Mouse (Mus musculus): ENCODE measurements at regions not wholly inside any gene's neighbourhood (a gene's known extent, or its start where the extent isn't known, plus 50 kb on each side); places are given as distances from the start of the nearest gene placed in this dataset.

- DNase-seq = no peak
Observed at GRCm38 (mm10) chr4:80691774-80692485, 142.0 kb upstream of the Tyrp1 start.

GRCm38 (mm10) chr4:80712698-80713097, 121.2 kb upstream of the Tyrp1 start:
- no peak for DNase-seq

GRCm38 (mm10) chr4:80744975-80745734, 88.8 kb upstream of the Tyrp1 start:
- DNase-seq = no peak

GRCm38 (mm10) chr4:80752259-80752658, 81.7 kb upstream of the Tyrp1 start:
- DNase-seq = peak; percentile 74

- DNase-seq = no peak
Observed at GRCm38 (mm10) chr4:80756114-80756513, 77.8 kb upstream of the Tyrp1 start.

- DNase-seq = no peak
Observed at GRCm38 (mm10) chr4:80764024-80764423, 69.9 kb upstream of the Tyrp1 start.

- DNase-seq = peak; percentile 53
Observed at GRCm38 (mm10) chr4:80765781-80766180, 68.1 kb upstream of the Tyrp1 start.

- DNase-seq = peak; percentile 24
Observed at GRCm38 (mm10) chr4:80767447-80767846, 66.5 kb upstream of the Tyrp1 start.

All from heart, adult 11 months (tissue).